Mouse (Mus musculus): Measurements from ENCODE around the gene Nptxr. TPM values are rescaled to one million over a fixed set of nuclear protein-coding genes. Genes with fewer than 3 reads are reported as not detected.

Gene Nptxr
- polyA plus RNA-seq, 1 experiment from 2014 or later, result 1.3 TPM

GRCm38 (mm10) chr15:79753420-79753752 lies 51.2 kb downstream of the Nptxr start:
- no peaks in the 10 kb centered on the region for H3K36me3 ChIP-seq (ENCODE audit: control insufficient read depth, insufficient read depth, low read length)
- WGBS, result 88% methylated on average over 3 of the region's 3 CpGs
- ATAC-seq, result peak; percentile 31; the same call in 1 of the 2 replicates
- no peak overlapping the region for H3K4me3 ChIP-seq (ENCODE audit: low read length)
- H3K27ac ChIP-seq (ENCODE audit: low read length), result no peak overlapping the region
- no peak overlapping the region for H3K4me2 ChIP-seq (ENCODE audit: low read depth, low read length)
- no peaks in the 10 kb centered on the region for H3K27me3 ChIP-seq (replicated peaks; ENCODE audit: control insufficient read depth, insufficient read depth, low read length)
- H3K9ac ChIP-seq (ENCODE audit: low read depth, low read length), result no peak overlapping the region
- no peaks in the 10 kb centered on the region for H3K9me3 ChIP-seq (ENCODE audit: control insufficient read depth, low read length)
- no peaks in the 10 kb centered on the region; the same call in 1 of the 2 replicates for H3K4me1 ChIP-seq (ENCODE audit: control insufficient read depth, insufficient read depth, low read length)

DNA sequence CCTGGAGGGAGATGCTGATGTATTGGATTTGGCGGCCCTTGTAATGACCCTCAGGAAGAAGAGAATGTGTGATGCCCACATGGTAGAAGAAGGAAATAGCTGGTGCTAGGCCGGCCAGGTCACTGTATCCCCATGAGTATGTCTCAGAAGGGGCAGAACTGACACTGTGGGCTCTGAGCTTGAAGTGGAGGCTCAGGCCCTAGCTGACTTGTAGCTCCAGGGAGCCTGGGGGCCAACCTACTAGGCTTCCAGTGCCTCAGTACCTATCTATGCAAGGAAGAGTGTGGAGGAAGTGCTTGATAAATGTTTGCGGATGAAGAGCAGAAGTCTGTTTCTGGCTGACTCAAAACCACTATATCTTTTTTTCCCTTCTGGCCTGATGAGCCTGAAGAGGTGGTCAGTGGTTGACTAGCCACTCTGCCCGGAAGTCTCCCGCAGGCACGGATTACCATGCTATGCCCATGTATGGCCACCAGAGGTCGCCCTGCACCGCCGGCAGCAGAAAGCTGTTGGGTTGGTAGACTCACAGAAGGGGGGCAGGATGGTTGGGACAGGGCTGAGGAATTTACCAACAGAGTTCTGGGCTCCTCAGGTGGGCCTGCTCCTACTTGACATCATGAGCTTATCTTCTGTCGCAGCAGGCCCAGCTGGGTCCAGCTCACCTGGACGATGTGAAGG lies 51.7 kb downstream of the Nptxr start:
- Histone ChIP-seq H3K27ac (ENCODE audit: low read length) (no peak overlapping the region), H3K36me3 (ENCODE audit: control insufficient read depth, insufficient read depth, low read length) (no peaks in the 10 kb centered on the region), H3K9ac (ENCODE audit: low read depth, low read length) (no peak overlapping the region), H3K4me1 (ENCODE audit: control insufficient read depth, insufficient read depth, low read length) (no peaks in the 10 kb centered on the region; the same call in 1 of the 2 replicates), H3K9me3 (ENCODE audit: control insufficient read depth, low read length) (no peaks in the 10 kb centered on the region), H3K4me2 (ENCODE audit: low read depth, low read length) (no peak overlapping the region), H3K4me3 (ENCODE audit: low read length) (no peak overlapping the region), H3K27me3 (replicated peaks; ENCODE audit: control insufficient read depth, insufficient read depth, low read length) (no peaks in the 10 kb centered on the region)
- peak; percentile 40; the same call in 1 of the 2 replicates for ATAC-seq
- WGBS, result 24% methylated on average over 11 of the region's 11 CpGs

- Histone ChIP-seq H3K27me3 (replicated peaks; ENCODE audit: control insufficient read depth, insufficient read depth, low read length) (no peaks in the 10 kb centered on the region), H3K4me1 (ENCODE audit: control insufficient read depth, insufficient read depth, low read length) (no peaks in the 10 kb centered on the region; the same call in 1 of the 2 replicates), H3K4me2 (ENCODE audit: low read depth, low read length) (no peak overlapping the region), H3K27ac (ENCODE audit: low read length) (no peak overlapping the region), H3K4me3 (ENCODE audit: low read length) (no peak overlapping the region), H3K36me3 (ENCODE audit: control insufficient read depth, insufficient read depth, low read length) (no peaks in the 10 kb centered on the region), H3K9me3 (ENCODE audit: control insufficient read depth, low read length) (no peaks in the 10 kb centered on the region), H3K9ac (ENCODE audit: low read depth, low read length) (no peak overlapping the region)
- WGBS, result 86% methylated on average over 17 of the region's 17 CpGs
- ATAC-seq, result no peak
These were observed 52.8 kb downstream of the Nptxr start for GRCm38 (mm10) chr15:79751772-79752171.

- ATAC-seq, result no peak
- no peaks in the 10 kb centered on the region for H3K27me3 ChIP-seq (replicated peaks; ENCODE audit: control insufficient read depth, insufficient read depth, low read length)
- no peak overlapping the region for H3K4me3 ChIP-seq (ENCODE audit: low read length)
- no peaks in the 10 kb centered on the region for H3K4me1 ChIP-seq (ENCODE audit: control insufficient read depth, insufficient read depth, low read length)
- WGBS, result 81% methylated on average over 8 of the region's 8 CpGs
- no peaks in the 10 kb centered on the region for H3K36me3 ChIP-seq (ENCODE audit: control insufficient read depth, insufficient read depth, low read length)
- H3K9ac ChIP-seq (ENCODE audit: low read depth, low read length), result no peak overlapping the region
- no peak overlapping the region for H3K4me2 ChIP-seq (ENCODE audit: low read depth, low read length)
- no peaks in the 10 kb centered on the region for H3K9me3 ChIP-seq (ENCODE audit: control insufficient read depth, low read length)
- H3K27ac ChIP-seq (ENCODE audit: low read length), result no peak overlapping the region
These were observed 54.3 kb downstream of the Nptxr start for GRCm38 (mm10) chr15:79750266-79750665.

GRCm38 (mm10) chr15:79749162-79749561 lies 55.4 kb downstream of the Nptxr start:
- 88% methylated on average over 7 of the region's 7 CpGs for WGBS
- no peak overlapping the region for H3K9ac ChIP-seq (ENCODE audit: low read depth, low read length)
- no peaks in the 10 kb centered on the region; the same call in 1 of the 2 replicates for H3K9me3 ChIP-seq (ENCODE audit: control insufficient read depth, low read length)
- H3K36me3 ChIP-seq (ENCODE audit: control insufficient read depth, insufficient read depth, low read length), result no peaks in the 10 kb centered on the region
- no peak overlapping the region for H3K4me2 ChIP-seq (ENCODE audit: low read depth, low read length)
- no peaks in the 10 kb centered on the region for H3K4me1 ChIP-seq (ENCODE audit: control insufficient read depth, insufficient read depth, low read length)
- no peak overlapping the region for H3K27ac ChIP-seq (ENCODE audit: low read length)
- H3K27me3 ChIP-seq (replicated peaks; ENCODE audit: control insufficient read depth, insufficient read depth, low read length), result no peaks in the 10 kb centered on the region
- ATAC-seq, result no peak
- no peak overlapping the region for H3K4me3 ChIP-seq (ENCODE audit: low read length)

DNA sequence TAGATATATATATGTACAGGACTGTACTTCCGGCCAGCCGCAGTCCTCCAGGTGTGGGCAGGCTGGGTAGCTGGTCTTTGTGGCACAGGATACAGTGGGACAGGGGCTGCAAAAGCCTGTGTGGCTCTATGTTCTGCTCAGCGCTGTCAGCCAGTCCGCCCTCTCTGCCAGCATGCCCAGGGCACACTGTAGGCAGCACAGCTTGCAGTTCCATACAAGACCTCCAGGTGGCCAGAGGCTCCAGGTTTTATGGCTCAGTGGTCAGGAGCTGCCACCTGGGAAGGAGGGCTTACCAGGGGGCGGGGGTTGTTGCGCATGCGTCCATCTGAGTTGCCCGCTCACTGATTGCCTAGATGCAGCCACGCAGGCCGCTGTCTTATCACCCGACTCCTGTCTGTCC lies 56.6 kb downstream of the Nptxr start:
- 0 out of 2 replicates have a peak, but pooled peaks have one; percentile 8 for ATAC-seq
- WGBS, result 54% methylated on average over 11 of the region's 11 CpGs
- Histone ChIP-seq H3K9me3 (ENCODE audit: control insufficient read depth, low read length) (no peaks in the 10 kb centered on the region; the same call in 1 of the 2 replicates), H3K4me3 (ENCODE audit: low read length) (no peak overlapping the region), H3K9ac (ENCODE audit: low read depth, low read length) (no peak overlapping the region), H3K27ac (ENCODE audit: low read length) (no peak overlapping the region), H3K4me1 (ENCODE audit: control insufficient read depth, insufficient read depth, low read length) (no peaks in the 10 kb centered on the region), H3K4me2 (ENCODE audit: low read depth, low read length) (no peak overlapping the region), H3K36me3 (ENCODE audit: control insufficient read depth, insufficient read depth, low read length) (no peaks in the 10 kb centered on the region), H3K27me3 (replicated peaks; ENCODE audit: control insufficient read depth, insufficient read depth, low read length) (no peaks in the 10 kb centered on the region)

- H3K4me3 ChIP-seq (ENCODE audit: low read length), result no peak overlapping the region
- H3K27me3 ChIP-seq (replicated peaks; ENCODE audit: control insufficient read depth, insufficient read depth, low read length), result no peaks in the 10 kb centered on the region
- 88% methylated on average over 5 of the region's 5 CpGs for WGBS
These were observed 58.7 kb downstream of the Nptxr start for GRCm38 (mm10) chr15:79745883-79746282.

GRCm38 (mm10) chr15:79745312-79745711 lies 59.3 kb downstream of the Nptxr start:
- WGBS, result 80% methylated on average over 10 of the region's 10 CpGs
- Histone ChIP-seq H3K9ac (ENCODE audit: low read depth, low read length) (no peak overlapping the region), H3K27me3 (replicated peaks; ENCODE audit: control insufficient read depth, insufficient read depth, low read length) (no peaks in the 10 kb centered on the region), H3K9me3 (ENCODE audit: control insufficient read depth, low read length) (no peaks in the 10 kb centered on the region; the same call in 1 of the 2 replicates), H3K4me1 (ENCODE audit: control insufficient read depth, insufficient read depth, low read length) (peaks cover 12% of the 10 kb centered on the region), H3K36me3 (ENCODE audit: control insufficient read depth, insufficient read depth, low read length) (no peaks in the 10 kb centered on the region), H3K4me2 (ENCODE audit: low read depth, low read length) (no peak overlapping the region), H3K4me3 (ENCODE audit: low read length) (no peak overlapping the region), H3K27ac (ENCODE audit: low read length) (no peak overlapping the region)
- ATAC-seq, result no peak

More at GRCm38 (mm10) chr15:79745883-79746282, 58.7 kb downstream of the Nptxr start:
- no peak overlapping the region for H3K9ac ChIP-seq (ENCODE audit: low read depth, low read length)
- peaks cover 9% of the 10 kb centered on the region for H3K4me1 ChIP-seq (ENCODE audit: control insufficient read depth, insufficient read depth, low read length)
- H3K27ac ChIP-seq (ENCODE audit: low read length), result no peak overlapping the region
- no peaks in the 10 kb centered on the region; the same call in 1 of the 2 replicates for H3K9me3 ChIP-seq (ENCODE audit: control insufficient read depth, low read length)
- H3K4me2 ChIP-seq (ENCODE audit: low read depth, low read length), result no peak overlapping the region
- H3K36me3 ChIP-seq (ENCODE audit: control insufficient read depth, insufficient read depth, low read length), result no peaks in the 10 kb centered on the region
- ATAC-seq, result no peak

DNA sequence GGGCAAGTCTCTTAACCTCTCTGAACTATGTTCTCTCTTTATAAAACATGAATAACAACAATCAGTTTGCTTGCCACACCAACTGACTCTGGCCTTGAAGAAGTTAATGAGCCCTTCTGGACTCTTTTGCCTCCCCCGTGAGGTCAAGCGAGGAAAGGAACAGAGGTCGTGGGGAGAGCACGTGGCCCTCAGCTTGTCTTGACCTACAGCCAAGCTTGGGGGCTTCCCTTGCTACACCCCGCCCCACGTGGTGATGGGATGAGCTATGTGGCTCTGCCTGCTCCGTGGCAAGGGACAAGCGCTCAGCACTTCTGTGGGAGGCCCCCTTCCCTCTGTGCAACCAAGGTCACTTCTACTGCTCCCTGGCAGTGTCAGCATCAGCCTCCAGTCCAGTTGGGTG lies 59.8 kb downstream of the Nptxr start:
- Histone ChIP-seq H3K9ac (ENCODE audit: low read depth, low read length) (no peak overlapping the region), H3K27ac (ENCODE audit: low read length) (no peak overlapping the region), H3K4me1 (ENCODE audit: control insufficient read depth, insufficient read depth, low read length) (peaks cover 12% of the 10 kb centered on the region), H3K4me3 (ENCODE audit: low read length) (no peak overlapping the region), H3K27me3 (replicated peaks; ENCODE audit: control insufficient read depth, insufficient read depth, low read length) (no peaks in the 10 kb centered on the region), H3K36me3 (ENCODE audit: control insufficient read depth, insufficient read depth, low read length) (no peaks in the 10 kb centered on the region), H3K9me3 (ENCODE audit: control insufficient read depth, low read length) (no peaks in the 10 kb centered on the region; the same call in 1 of the 2 replicates), H3K4me2 (ENCODE audit: low read depth, low read length) (no peak overlapping the region)
- WGBS, result 67% methylated on average over 8 of the region's 8 CpGs
- ATAC-seq, result no peak

- Histone ChIP-seq H3K27me3 (replicated peaks; ENCODE audit: control insufficient read depth, insufficient read depth, low read length) (no peaks in the 10 kb centered on the region), H3K4me1 (ENCODE audit: control insufficient read depth, insufficient read depth, low read length) (peaks cover 12% of the 10 kb centered on the region), H3K9ac (ENCODE audit: low read depth, low read length) (no peak overlapping the region), H3K9me3 (ENCODE audit: control insufficient read depth, low read length) (no peaks in the 10 kb centered on the region; the same call in 1 of the 2 replicates), H3K36me3 (ENCODE audit: control insufficient read depth, insufficient read depth, low read length) (no peaks in the 10 kb centered on the region), H3K4me2 (ENCODE audit: low read depth, low read length) (no peak overlapping the region), H3K4me3 (ENCODE audit: low read length) (no peak overlapping the region), H3K27ac (ENCODE audit: low read length) (no peak overlapping the region)
- ATAC-seq, result no peak
- WGBS, result 95% methylated on average over 11 of the region's 11 CpGs
These were observed 60.6 kb downstream of the Nptxr start for GRCm38 (mm10) chr15:79744001-79744400.
